Mouse (Mus musculus) left cerebral cortex, adult 8-10 months (tissue): ENCODE results near the gene Ankzf1. TPM values are rescaled to one million over a fixed set of nuclear protein-coding genes. Genes with fewer than 3 reads are reported as not detected.

Source experiments
- DNase-seq, 2 experiments: peaks; one replicate each; pipeline ENCODE4 v3.0.0; 2022; ENCODE audit warnings: low spot score in 2 of 2
- total RNA-seq, 4 experiments: library from RNA; stranded (reverse); gene quantifications; 2 replicates each; pipeline ENCODE4 v1.2.4; 2022

Gene Ankzf1
- 10 to 100 TPM; 20.3 to 26.4 (median 26.0) TPM for total RNA-seq

DNA sequence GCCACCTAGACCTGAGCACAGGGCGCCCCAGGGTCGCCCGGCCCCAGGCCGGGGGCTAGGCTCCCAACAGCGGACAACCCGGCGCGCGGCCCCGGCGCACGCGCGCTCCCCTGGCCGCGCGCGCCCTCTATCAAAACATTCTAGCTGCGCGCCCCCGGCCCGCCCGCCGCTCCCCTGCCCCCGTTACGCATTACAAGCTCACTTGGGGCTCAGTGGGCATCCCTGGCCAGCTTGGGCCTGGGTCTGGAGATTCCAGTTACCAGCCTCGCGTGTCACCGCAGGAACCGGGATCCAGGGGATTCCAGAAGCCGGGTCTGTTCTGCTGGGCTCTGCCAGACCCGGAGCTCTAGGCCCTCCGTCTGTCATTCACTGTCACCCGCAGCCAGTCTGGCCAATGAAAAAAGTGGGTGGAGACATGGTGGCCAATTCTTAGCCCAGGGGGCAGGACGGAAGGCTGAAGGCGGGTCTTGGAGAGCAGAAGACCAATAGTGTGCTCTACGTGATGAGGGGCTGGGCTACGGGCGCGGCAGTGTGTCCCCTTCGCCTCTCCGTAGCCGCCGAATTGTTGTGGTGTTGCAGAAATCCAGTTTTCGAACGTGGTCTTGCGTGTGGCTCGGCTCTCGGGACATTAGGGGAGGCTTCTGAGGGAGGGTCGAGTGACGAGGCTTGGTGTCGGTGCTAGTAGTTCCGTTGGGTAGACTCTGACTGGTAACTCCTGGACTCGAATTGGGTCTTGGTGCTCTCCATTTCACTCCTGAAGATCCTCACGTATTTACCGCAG lies at the start of gene Ankzf1, which contains the start of gene Atg9a:
Gene Ankzf1 (plus strand): TSS at position 530 of the 781 bp plus-strand sequence.
Gene Atg9a (minus strand): TSS at position 575 of the 781 bp plus-strand sequence.
- DNase-seq = peak; percentile 86 to 99

DNA sequence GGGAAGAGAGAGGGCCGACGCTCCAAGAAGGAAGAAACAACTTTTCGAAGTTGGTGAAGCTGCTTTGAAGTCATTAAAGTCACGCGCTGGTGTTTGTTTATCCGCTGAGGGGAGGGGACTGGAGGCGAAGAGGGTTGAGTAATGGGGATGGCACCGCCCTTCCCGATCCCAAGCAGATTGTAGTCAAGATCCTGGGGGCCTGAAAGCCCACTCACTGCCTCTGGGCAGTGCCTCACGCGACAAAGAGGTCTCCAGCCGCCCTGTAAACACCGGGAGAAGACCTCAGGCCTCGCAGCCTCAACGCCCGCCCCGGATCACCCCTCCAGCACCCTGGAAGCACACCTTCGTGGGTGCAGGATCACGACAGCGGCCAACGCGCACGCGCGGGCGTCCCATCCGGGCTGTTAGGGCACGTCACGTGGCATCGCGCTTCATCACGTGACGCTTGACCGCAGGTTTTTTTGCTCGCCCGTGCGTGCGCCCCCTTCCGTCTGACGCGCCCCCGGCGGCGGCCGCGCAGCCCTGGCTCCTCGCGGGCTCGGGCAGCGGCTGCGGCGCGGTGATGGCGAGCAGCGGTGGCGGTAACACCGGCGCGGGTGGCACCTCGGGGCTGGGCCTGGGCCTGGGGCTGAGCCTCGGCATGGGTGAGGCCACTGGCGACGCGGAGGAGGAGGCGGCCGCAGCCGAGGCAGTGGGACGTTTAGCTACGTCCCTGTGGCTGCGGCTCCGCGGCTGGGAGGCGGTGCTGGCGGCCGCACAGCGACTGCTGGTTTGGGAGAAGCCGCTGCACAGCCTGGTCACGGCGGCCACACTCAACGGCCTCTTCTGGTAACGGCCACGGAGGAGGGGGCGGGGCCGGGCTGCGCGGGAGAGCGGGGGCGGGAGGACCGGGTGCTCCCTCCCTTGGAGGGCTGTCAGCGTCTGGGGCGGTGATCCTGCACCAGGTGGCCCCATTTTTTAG lies 49.4 kb upstream of the Ankzf1 start, which contains the start of the genes Cnppd1 and Retreg2:
Gene Cnppd1 (minus strand): TSS at position 411 of the 961 bp plus-strand sequence.
Gene Retreg2 (plus strand): TSS at position 478 of the 961 bp plus-strand sequence.
- DNase-seq = peak; percentile 96 to 97

DNA sequence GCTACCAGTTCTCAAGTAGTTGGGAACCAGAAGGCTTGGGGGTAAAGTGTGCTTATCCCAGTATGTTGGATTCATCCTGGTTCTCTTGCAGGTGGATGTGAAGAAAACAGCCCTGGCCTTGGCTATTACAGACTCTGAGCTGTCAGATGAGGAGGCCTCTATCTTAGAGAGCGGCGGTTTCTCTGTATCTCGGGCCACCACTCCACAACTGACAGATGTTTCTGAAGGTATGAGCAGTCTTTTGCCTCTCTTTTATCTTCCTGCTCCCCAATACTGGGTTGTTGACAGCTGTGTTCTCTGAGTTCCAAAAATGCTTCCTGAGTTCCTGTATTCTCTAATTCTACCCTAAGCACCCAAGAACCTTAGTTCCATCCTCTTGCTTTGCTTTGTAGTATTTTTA lies 46.4 kb upstream of the Ankzf1 start:
- DNase-seq = no peak

DNA sequence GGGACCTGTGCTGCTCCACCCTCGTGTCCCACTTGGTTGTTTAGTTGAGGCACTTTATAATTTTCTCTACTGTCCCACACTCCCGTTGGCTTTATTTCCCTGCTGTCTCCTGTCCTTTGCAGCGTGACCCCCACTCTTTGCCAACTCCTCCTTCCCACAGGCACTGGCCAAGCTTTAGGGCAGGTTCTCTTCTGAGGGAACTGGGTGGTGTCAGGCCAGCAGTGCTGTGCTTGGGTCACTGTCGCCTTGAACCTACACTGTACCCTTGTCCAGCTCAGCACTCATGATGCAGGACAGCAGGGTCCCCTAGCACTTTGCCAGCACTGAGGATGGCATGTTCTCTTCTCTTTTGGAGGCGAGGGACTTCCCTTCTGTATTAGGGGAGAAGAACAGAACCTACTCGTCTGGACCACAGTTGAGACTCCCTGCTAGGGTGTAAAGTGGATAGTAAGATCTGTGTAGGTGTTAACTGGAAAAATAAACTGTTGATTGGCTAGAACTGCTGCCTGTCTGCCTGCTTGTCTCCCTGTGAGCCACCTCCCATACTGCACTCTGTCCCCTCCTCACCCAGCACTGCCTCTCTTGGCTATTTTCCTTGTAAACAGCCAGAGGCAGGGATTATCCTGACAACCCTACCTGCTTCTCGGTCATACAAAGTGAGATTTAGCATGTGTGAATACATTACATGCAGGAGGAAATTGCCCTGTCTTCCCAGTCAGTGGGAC lies 44.4 kb upstream of the Ankzf1 start:
- no peak for DNase-seq

DNA sequence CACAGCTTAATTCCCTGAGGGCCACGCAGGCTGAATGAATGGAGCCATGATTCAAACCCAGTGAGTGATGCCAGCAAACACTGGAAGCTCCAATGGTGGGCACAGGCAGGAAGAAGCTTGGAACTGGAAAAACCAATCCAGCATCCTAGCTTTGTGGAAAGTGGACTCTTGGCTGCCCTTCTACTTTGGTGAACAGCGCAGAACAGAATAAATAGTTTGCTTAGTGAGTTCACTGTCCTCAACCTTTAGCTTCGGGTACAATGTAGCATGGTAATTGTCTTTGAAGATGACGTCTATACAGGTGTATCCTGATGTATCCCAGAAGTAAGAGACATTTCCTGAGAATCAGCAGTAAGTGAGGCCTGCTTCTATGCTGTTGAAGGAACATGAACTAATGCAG lies 43.2 kb upstream of the Ankzf1 start:
- DNase-seq = no peak

DNA sequence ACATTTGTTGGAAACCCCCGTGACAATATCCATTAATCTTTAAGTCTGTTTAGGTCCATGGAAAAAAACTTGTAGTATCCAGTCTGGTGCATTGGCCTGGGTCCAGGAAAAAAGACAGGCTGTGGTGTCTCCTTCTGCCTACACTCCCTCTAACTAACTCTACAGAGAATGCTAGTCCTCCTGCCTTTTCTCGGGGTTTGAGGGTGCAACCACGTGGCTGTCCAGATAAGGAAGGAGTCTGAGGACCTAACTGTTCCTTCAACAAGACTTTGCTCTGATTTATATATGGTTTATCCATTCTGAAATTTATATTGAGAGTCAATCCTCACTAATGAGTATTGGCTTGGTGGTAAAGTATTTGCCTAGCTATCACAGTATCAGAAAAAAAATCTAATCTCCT lies 36.1 kb upstream of the Ankzf1 start:
- no peak for DNase-seq

DNA sequence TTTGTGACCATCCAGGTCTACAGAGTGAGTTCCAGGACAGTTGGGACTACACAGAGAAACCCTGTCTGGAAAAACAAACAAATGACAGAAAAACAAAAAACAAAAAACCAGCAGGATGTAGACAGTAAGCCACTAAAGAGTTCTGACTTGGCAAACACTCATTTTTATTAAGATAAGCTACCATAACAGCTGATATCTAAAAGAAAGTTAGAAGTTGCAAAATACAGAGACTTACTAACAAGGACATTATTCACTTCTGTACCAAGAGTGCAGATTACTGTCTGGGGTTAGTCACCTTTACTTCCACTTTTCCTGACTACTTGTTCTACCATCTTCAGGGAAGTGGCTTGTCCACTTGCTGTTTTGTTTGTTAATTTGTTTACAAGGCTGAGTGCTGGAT lies 33.0 kb upstream of the Ankzf1 start:
- no peak for DNase-seq

DNA sequence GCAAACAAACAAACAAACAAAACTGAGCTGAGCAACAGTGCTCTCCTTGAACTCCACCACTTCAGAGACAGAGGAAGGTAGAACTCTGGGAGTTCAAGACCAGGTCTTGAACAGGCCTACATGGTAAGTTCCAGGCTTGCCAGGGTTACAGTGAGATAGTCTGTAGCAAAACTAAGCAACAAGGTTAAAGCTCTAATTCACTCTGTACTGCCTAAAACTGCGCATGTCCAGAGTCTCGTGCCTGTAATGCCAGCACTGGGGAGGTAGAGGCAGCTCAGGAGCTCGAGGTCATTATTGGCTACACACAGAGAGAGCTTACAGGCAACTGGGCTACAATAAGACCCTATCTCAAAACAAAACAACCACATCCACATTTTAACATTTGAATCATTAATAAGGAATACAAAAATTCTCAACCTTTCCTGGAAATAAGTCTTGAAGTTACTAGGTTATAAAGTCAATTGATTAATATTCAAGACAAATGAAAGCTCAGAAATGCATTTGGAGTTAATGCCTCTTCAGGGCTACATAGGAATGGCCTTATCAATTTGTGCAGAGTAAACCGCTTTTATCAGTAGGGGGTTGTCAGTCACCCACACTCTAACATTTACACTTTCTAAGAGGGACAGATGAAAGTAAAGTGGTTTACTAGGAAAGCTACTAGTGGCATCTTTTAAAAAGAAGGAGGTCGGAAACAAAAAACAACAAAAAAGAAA lies 32.3 kb upstream of the Ankzf1 start:
- no peak for DNase-seq

DNA sequence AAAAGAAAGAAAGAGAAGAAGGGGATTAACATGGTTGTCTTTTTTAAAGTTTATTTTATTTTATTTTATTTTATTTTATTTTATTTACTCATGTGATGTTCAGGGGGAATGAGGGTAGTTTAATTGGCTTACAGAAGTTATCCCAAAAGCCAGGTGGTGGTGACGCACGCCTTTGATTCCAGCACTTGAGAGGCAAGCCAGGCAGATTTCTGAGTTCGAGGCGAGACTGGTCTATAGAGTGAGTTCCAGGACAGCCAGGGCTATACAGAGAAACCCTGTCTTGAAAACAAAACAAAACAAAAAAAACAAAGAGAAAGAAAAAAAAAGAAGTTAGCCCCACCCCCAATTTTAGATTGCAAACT lies 31.7 kb upstream of the Ankzf1 start:
- no peak for DNase-seq

DNA sequence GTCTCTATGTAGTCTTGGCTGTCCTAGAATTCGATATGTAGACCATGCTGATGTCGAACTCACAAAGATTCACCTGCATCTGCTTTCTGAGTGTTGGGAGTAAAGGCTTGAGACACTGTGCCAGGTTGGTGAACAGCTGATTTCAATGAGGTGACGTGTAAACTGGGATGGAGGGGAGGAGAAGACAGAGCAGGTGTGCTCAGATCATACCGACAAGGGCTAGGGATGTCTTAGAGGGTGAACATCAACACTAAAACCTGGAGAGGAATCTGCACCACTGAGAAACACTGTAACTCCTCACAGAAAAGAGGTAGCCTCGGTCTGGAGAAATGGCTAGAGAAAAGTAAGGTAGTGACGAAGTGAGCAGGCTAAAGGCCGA lies 23.9 kb upstream of the Ankzf1 start:
- DNase-seq = no peak

DNA sequence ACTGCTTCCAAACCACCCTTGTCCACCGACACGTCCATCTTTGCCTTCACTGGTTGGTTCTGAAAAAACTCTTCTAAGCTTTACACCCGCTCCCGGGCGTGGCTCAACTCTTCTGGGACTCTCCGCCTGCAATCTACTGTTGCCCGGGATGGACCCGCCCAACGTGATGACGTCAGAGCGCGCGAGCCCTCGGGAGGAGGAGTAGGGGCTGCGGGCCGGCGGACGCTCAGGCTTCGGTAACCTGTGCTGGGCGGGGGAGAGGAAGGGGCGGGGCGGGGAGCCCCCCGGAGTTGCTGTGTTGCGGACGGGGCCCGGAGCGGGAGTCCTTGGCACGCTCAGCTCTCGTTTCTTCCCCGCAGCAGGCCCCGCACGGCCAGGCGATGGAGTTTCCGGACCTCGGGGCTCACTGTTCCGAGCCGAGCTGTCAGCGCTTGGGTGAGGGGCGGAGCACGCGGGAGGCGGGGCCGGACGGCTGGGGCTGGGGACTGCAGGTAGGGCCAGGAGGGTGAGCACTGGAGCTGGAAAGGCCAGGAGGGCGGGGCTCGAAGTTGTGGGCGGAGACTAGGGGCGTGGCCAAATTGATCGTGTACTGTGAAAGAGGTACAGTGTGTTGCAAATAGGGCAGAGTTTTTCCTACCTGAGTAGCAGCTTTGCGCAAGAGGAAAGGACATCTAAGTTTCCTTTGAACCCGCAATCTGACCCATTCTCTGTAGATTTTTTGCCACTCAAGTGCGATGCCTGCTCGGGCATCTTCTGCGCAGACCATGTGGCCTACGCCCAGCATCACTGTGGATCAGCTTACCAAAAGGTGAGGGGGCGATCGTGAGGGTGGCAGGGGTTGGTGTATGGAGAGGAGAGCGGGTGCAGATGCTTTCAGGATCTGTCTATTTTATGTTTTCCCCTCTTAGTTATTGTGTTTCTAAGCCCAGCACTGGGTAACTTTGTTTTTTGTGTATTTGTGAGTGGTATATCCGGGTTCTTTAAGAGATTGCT lies 23.2 kb upstream of the Ankzf1 start, which contains the start of gene Zfand2b:
Gene Zfand2b (plus strand): TSS at position 175 of the 993 bp plus-strand sequence.
- peak; percentile 85 to 93 for DNase-seq

DNA sequence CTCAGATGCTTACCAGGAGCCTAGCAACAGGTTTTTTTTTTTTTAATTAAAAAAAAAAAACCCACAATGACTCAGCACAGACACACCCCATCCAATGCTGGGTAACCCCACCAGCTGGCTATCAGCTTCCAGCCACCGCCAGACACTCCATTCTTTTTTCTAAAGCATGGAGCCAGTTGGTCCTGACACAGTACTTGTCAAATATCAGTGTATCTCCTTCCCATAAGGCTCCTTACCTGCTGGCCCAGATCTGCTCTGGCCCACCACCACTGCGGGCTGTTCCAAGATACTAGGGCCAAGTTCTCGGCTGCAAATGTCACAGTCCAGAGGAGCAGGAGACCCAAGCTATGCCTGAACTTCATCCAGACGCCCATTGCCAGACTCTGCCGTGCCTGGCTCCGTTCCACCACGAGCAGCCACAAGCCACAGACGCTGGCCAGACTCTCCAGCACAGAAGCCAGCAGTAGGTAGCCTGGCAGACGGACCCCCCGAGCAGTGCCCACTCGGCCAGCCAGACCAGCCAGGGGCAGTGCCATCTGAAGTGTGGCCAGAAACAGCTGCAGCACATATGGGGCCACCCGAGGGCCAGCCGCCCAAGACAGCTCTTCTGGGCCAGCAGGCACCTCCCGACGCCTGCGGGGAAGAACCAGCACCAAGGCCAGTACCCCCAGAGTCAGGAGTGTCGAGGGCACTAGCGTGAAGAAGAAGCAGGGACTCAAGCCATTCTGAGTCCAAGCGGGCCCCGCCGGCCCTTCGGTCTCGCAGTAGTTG lies 12.4 kb upstream of the Ankzf1 start:
- peak in 1 of 2 experiments; percentile 45 for DNase-seq

DNA sequence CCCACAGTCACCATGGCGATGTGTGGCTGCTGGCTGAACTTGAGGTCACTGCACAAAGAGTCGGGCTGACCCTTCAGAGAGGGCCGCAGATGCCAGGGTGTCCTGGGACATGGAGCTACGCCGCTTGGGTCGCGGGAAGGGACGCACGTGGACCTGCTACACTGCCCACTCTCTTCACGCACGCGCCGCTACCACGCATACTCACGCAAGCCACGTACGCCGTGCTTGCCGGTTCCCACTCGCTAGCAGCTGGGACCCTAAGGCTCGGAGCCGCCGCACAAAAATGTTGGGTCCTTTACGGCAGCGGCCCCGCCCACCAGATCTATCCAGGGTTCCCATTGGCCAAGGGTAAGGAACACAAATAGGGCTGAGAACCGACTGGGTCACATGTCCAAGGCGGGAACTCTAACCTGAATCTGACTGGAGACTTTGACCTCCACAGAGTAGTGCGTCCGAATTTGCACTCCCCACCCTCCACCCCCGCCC lies 11.8 kb upstream of the Ankzf1 start, which contains the start of gene Abcb6:
Gene Abcb6 (minus strand): TSS at position 288 of the 486 bp plus-strand sequence.
- peak; percentile 76 to 94 for DNase-seq

DNA sequence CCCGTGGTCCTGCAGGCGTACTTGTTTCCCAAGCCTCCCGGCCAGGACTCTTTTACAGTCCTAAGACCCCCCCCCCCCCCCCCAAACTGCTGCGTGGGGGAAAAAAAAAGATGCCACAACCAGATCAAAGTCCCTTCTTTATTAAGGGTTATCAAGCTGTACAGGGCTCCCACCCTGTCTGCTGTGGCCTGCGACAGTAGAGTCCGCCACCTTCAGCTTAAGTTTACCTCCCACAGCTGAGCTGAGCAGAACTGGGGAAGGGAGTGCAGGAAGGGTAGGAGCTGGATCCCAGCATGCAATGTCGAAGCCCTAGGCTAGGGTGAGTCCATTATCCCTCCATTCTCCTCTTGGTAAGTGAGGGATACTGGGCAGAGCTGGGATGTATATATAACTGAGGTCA lies 11.2 kb upstream of the Ankzf1 start:
- no peak for DNase-seq

DNA sequence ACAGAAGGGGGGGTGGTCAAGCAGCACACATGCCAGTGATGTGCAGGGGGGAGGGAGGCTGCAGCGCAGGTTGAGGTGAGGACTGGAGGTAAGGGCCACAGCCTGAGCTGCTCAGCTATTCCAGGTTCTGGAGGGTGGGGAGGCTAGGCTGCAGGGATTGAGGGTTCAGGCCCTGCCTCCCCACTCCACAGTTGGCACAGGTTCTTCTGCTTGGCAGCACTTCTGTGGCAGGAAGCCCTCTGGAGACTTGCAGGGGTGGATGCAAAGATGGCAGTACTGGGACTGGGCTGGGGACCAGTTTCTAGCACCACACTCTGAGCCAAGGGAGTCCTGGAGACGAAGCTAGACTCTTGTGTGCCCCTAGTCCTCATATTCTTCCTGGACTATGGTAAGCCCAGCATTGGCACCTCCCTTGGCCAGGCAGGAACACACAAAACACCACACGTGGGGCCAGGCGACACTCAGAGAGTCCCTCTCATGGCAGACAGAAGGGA lies 10.5 kb upstream of the Ankzf1 start:
- DNase-seq = no peak

DNA sequence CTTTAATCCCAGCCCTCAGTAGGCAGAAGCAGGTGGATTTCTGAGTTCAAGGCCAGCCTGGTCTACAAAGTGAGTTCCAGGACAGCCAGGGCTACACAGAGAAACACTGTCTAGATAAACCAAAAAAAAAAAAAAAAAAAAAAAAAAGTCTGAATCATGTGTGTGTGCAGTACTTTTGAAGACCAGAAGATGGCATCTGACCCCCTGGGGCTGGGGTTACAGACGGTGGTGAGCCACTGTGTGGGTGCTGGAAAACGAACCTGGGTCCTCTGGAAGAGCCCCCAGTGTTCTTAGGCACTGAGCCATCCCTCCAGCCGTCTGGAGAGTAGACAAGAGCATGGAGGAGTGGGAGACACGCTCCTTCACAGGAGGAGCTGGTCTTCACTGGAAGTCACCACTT lies 9.8 kb upstream of the Ankzf1 start:
- DNase-seq = no peak

DNA sequence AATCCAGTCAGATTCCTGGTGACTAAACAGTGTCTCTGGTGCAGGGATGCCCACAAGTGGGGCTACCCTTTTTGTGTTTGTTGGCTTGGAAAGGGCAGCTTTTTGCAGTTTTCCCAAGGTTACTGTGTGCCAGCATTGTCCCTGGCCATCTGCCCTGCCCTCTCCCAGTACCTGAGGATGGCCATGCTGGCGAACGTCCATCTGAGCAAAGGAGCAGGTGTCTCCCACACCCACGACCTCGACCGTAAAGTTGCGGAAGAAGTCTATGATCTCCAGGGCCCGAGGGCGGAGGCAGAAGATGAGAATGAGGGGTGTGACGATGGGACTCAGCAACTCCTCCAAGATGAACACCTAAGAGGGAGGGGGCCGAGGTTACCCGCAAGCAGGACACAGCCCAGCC lies 6.5 kb upstream of the Ankzf1 start:
- DNase-seq = no peak

DNA sequence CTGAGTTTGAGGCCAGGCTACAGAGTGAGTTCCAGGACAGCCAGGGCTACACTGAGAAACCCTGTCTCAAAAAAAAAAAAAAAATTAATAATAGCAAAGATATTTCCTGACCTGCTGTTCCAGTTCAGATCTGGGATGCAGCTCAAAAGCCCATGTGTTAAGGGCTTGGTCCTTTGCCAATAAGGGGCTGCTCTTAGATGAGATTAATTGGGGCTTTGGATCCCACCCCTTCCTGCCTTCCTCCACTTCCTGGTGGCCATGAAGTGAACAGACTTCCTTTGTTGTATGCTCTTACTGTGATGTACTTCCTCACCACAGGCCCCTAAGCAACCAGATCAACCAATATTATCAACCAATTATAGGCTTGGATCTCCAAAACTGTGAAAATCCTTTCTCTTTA lies 4.8 kb upstream of the Ankzf1 start:
- no peak for DNase-seq
